Mouse (Mus musculus) stomach, embryonic 15.5 days (tissue): ENCODE data around the gene Slc35f6. TPM values are rescaled to one million over a fixed set of nuclear protein-coding genes. Genes with fewer than 3 reads are reported as not detected.

Experiments used
- ATAC-seq: fragments of 200-750 bp; cut with Nextera tagmentation; 2 replicates; pipeline ENCODE4 v1.8.0; 2017; ENCODE audit warnings: low read depth, moderate number of reproducible peaks, moderate TSS enrichment; ENCODE audit not compliant: insufficient read depth, low FRiP score
- H3K27ac ChIP-seq: fragments of 300-500 bp; sonication (generic); 2 replicates; pipeline ENCODE4 v1.5.1; 2015; ENCODE audit warnings: mild to moderate bottlenecking, inconsistent platforms
- H3K27me3 ChIP-seq: fragments of 300-500 bp; sonication (generic); replicated peaks from 2 replicates; pipeline ENCODE4 v1.6.1; 2015; ENCODE audit warnings: inconsistent platforms
- H3K36me3 ChIP-seq: fragments of 300-500 bp; sonication (generic); 2 replicates; pipeline ENCODE4 v1.6.1; 2015; ENCODE audit warnings: inconsistent platforms
- H3K4me1 ChIP-seq: fragments of 300-500 bp; sonication (generic); 2 replicates; pipeline ENCODE4 v1.6.1; 2015; ENCODE audit warnings: inconsistent platforms
- H3K4me2 ChIP-seq: fragments of 300-500 bp; sonication (generic); 2 replicates; pipeline ENCODE4 v1.6.1; 2015; ENCODE audit warnings: mild to moderate bottlenecking, inconsistent platforms
- H3K4me3 ChIP-seq: fragments of 300-500 bp; sonication (generic); replicated peaks from 2 replicates; pipeline ENCODE4 v1.5.1; 2015; ENCODE audit warnings: inconsistent platforms
- H3K9ac ChIP-seq: fragments of 300-500 bp; sonication (generic); 2 replicates; pipeline ENCODE4 v1.6.1; 2015; ENCODE audit warnings: inconsistent platforms
- H3K9me3 ChIP-seq: fragments of 300-500 bp; sonication (generic); 2 replicates; pipeline ENCODE4 v1.6.1; 2016; ENCODE audit warnings: inconsistent platforms
- WGBS: fragments of 180-500 bp; shearing (Covaris S2); methylation state at CpG from one replicate; pipeline ENCODE4 v1.1.7; 2015; 5-methylcytosine and 5-hydroxymethylcytosine counted together
- polyA plus RNA-seq: library from polyadenylated mRNA; unstranded; fragments of >200 nt; fragmentation: Nextera tagmentation; extraction: Ambion mirVana; gene quantifications from 2 replicates; pipeline ENCODE4 v1.2.1, GENCODE M21; 2015

Slc35f6 gene
- polyA plus RNA-seq, 1 experiment from 2014 or later = 27.9 TPM

DNA sequence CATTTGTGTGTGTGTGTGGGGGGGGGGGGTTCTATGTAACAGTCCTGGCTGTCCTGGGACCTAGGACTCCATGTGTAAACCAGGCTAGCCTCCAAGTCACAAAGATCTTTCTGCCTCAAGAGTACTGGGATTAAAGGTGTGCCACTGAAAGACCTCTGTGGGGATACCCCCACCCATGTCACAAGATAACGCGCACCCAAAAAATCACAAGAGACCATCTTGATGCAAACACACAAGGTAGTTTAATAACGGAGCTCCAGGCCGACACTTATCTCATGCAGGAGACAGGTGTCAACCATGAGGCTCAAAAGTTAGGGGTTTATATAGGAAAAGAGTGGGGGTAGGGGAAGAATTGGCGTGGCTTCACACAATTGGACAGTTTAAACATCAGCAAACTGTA, 13.1 kb downstream of the Slc35f6 start:
- H3K27ac ChIP-seq = no peak overlapping the region
- H3K4me3 ChIP-seq = no peak overlapping the region
- no peak overlapping the region for H3K9ac ChIP-seq
- H3K27me3 ChIP-seq = no peaks in the 10 kb centered on the region
- 94% methylated on average over 5 of the region's 5 CpGs for WGBS
- H3K4me1 ChIP-seq = no peaks in the 10 kb centered on the region
- no peak overlapping the region for H3K4me2 ChIP-seq
- H3K9me3 ChIP-seq = no peaks in the 10 kb centered on the region
- peaks cover 14% of the 10 kb centered on the region; the same call in 1 of the 2 replicates for H3K36me3 ChIP-seq
- no peak for ATAC-seq

DNA sequence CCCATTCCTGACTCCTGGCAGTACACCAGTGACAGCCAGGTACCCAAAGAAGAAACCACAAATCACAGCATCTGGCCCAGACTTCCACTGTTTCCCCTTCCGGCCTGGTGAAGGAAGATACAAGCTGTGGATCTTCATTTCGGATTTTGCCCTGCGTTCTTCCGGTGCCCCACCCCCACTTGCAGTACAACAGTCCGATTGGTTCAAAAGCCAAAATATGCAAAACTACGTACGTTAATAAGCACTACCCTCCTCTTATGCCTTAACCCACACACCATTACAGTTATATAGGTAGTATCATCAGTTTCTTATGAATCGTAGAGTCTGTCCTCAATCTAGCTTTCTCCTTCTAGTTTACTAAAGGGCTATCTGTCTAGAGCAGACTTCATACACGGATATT, 17.6 kb downstream of the Slc35f6 start:
- no peak overlapping the region for H3K9ac ChIP-seq
- H3K9me3 ChIP-seq = no peaks in the 10 kb centered on the region
- 91% methylated on average over 9 of the region's 9 CpGs for WGBS

DNA sequence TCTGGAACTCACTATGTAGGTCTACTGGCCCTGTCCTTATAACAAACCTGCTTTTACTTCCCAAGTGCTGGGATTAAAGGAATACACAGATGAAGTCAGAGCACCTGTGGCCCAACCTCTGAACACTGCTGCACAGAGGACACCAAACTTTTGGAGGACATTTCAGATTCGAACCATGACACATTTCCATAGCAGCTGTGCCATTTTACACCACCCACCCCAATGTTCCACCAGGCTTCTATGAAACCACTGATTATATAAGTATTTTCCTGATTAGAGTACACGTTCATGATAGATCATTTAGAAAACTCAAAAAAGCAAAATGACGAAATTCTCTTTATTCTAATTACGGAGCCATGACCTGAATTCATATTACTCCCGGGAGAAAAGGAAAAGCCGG, 18.2 kb downstream of the Slc35f6 start:
- Histone ChIP-seq H3K36me3 (peaks cover 3% of the 10 kb centered on the region; the same call in 1 of the 2 replicates), H3K9me3 (no peaks in the 10 kb centered on the region), H3K4me1 (0 out of 2 replicates have a peak, but pooled peaks cover 10% of the 10 kb centered on the region), H3K9ac (no peak overlapping the region), H3K27ac (peak overlapping the region; percentile 80), H3K27me3 (no peaks in the 10 kb centered on the region), H3K4me2 (peak overlapping the region; percentile 65), H3K4me3 (peak overlapping the region; percentile 88)
- WGBS = 55% methylated on average over 6 of the region's 6 CpGs
- no peak for ATAC-seq

More for the DNA sequence above, 17.6 kb downstream of the Slc35f6 start:
- no peak for ATAC-seq
- Histone ChIP-seq H3K4me2 (no peak overlapping the region), H3K27me3 (no peaks in the 10 kb centered on the region), H3K27ac (no peak overlapping the region), H3K4me1 (0 out of 2 replicates have a peak, but pooled peaks cover 10% of the 10 kb centered on the region), H3K36me3 (no peaks in the 10 kb centered on the region), H3K4me3 (no peak overlapping the region)

DNA sequence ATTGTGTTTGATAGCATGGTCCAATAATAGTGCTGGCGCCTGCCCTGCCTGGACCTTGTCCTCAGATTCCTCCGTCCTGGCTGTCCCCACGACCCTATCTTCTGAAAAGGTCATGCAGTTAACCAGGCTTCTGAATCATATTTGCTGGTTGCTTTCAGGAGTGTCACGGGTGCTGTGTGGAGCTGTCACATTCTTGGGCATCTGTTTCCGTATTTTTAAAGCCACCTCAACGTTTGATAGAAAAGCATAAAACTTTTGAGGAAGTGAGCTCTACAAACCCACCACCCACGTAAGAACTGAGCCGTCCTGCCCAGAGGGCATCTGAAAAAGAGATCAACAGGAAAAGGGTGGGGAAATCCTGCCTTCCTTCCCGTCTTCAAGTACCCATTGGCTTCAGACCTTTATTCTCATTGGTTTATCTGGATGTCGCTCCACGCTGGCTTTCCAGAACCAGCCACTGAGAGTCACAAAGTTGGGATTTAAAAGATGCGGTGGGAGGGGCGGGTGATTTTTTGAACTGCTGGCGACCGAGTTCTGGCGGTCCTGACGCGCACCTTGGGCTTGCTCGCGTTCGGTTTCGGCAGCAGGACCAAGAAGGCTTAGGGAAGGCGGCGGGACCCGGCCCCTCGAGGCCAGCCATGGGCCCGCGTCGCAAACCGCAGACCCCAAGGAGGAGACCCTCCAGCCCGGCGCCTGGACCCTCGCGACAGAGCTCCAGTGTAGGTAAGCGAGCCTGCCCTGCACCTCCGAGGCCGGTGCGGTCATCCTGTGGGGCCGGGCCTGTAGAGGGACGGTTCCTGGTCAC, 18.9 kb downstream of the Slc35f6 start, which contains the start of gene Cenpa:
Gene Cenpa (plus strand): TSS at position 387 of the 805 bp plus-strand sequence.
- Histone ChIP-seq H3K36me3 (peaks cover 6% of the 10 kb centered on the region; the same call in 1 of the 2 replicates), H3K9me3 (no peaks in the 10 kb centered on the region), H3K9ac (peak within 1 kb of the TSS; percentile 87), H3K27me3 (no peaks in the 10 kb centered on the region), H3K4me2 (peak within 1 kb of the TSS; percentile 65), H3K4me1 (0 out of 2 replicates have a peak, but pooled peaks cover 10% of the 10 kb centered on the region), H3K27ac (peak within 1 kb of the TSS; percentile 80), H3K4me3 (peak within 1 kb of the TSS; percentile 88)
- peak; percentile 96 for ATAC-seq
- under 1% methylated on average over 40 of the region's 40 CpGs for WGBS

DNA sequence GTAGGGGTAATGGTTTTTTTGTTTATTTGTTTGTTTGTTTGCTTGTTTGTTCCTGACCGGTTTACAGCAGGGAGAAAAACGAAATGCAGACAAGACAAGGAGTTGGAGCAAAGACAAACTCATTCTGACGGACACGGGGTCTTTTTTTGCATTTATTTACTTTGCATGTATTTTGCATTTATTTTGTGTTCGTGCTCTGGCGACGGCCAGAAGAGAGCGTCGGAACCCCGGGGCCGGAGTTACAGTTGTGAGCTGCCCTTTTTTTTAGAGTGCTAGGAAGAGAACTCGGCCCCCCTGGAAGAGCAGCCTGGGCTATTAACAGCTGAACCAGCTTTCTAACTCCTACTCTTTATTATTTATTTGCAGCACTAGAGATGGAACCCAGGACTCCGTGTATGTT, 19.5 kb downstream of the Slc35f6 start:
- H3K4me3 ChIP-seq = peak overlapping the region; percentile 88
- H3K9me3 ChIP-seq = no peaks in the 10 kb centered on the region
- ATAC-seq = no peak
- H3K27ac ChIP-seq = peak overlapping the region; percentile 72
- 0 out of 2 replicates have a peak, but pooled peaks cover 10% of the 10 kb centered on the region for H3K4me1 ChIP-seq
- peak overlapping the region; percentile 87 for H3K9ac ChIP-seq
- WGBS = 0% methylated on average over 13 of the region's 13 CpGs
- peaks cover 8% of the 10 kb centered on the region for H3K36me3 ChIP-seq
- no peaks in the 10 kb centered on the region for H3K27me3 ChIP-seq
- peak overlapping the region; percentile 65 for H3K4me2 ChIP-seq

DNA sequence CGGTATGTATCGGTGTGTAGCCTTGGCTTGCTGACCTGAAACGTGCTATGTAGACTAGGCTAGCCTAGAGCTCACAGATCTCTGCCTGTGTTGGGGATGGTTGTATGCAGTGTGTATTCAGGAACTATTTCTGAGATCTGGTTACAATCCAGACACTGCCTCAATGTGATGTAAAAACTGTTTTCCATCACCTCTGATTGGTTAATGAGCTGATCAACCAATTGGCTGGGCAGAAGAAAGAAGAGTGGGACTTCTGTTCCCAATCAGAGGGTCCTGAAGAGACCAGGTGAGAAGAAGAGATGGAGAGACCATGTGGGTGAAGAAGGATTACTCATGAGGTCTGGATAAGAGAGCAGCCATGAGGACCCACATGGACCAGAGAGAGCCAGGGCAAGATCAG, 20.0 kb downstream of the Slc35f6 start:
- peaks cover 13% of the 10 kb centered on the region for H3K36me3 ChIP-seq
- no peak for ATAC-seq
- peak overlapping the region; percentile 65 for H3K4me2 ChIP-seq
- no peak overlapping the region for H3K27ac ChIP-seq
- peak overlapping the region; percentile 88 for H3K4me3 ChIP-seq
- no peaks in the 10 kb centered on the region for H3K27me3 ChIP-seq
- H3K4me1 ChIP-seq = 0 out of 2 replicates have a peak, but pooled peaks cover 10% of the 10 kb centered on the region
- H3K9me3 ChIP-seq = no peaks in the 10 kb centered on the region
- H3K9ac ChIP-seq = peak overlapping the region; percentile 87
- WGBS = 6% methylated on average over 3 of the region's 3 CpGs

DNA sequence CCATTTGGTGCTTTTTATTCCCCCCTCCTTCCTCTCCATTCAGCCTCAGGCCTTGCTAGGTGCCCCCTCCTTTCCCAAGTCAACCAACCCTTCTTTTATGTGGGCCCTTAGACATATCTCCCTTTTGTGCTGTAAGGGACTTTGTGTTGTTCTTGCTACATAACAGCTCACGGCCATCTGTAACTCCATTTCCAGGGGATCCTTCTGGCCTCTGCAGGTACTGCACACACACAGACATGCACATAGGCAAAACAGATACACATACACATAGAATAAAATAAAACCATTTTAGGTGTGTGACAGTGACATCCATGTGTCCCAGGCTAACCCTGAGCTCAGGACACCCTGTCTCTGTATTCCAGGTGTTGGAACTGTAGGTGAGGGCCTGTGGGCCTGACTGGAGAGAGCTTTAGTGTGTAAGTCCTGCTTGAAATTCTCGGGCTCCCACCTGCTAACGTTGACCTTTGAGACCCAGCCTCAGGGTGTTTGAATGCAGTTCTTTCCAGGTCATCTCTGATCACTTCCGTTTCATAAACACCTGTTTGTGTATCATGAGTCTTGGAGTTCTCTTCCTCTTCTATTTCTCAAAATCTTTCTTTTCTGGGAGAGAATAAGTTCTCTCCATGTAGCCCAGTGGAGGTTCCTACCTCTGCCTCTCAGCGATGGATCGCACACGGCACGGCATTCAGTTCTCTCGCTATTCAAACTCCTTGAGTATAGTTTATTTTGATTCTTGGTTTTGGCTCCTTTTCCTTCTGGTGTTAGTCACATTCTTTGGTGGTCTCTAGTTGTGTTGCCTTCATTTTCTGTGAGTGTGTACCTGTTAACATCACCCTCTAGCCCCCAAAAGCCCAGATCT, 21.1 kb downstream of the Slc35f6 start:
- ATAC-seq = no peak
- Histone ChIP-seq H3K9ac (no peak overlapping the region), H3K4me2 (peak overlapping the region; percentile 65), H3K27ac (no peak overlapping the region), H3K4me3 (peak overlapping the region; percentile 88; the same call in 1 of the 2 replicates), H3K36me3 (peaks cover 20% of the 10 kb centered on the region), H3K9me3 (no peaks in the 10 kb centered on the region), H3K4me1 (0 out of 2 replicates have a peak, but pooled peaks cover 10% of the 10 kb centered on the region), H3K27me3 (no peaks in the 10 kb centered on the region)
- WGBS = 88% methylated on average over 9 of the region's 9 CpGs

DNA sequence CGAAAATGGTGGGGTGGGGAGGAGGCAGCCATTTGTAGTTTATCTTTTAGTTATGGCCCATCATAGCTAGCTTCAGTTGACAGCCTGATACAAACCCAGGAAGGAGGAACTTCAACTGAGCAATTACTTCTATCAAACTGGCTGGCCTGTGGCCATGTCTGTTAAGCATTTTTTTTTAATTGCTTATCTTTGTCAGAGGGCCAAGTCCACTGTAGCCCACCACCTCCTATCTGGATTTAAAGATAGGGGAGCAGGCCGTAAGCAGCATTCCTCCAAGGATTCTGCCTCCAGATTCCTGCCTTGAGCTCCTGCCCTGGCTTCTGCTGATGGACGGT, 21.7 kb downstream of the Slc35f6 start:
- Histone ChIP-seq H3K9ac (no peak overlapping the region), H3K4me3 (no peak overlapping the region), H3K4me2 (no peak overlapping the region), H3K36me3 (peaks cover 20% of the 10 kb centered on the region), H3K27me3 (no peaks in the 10 kb centered on the region), H3K4me1 (0 out of 2 replicates have a peak, but pooled peaks cover 10% of the 10 kb centered on the region), H3K9me3 (no peaks in the 10 kb centered on the region), H3K27ac (no peak overlapping the region)
- WGBS = 83% methylated on average over 3 of the region's 3 CpGs
- ATAC-seq = no peak

DNA sequence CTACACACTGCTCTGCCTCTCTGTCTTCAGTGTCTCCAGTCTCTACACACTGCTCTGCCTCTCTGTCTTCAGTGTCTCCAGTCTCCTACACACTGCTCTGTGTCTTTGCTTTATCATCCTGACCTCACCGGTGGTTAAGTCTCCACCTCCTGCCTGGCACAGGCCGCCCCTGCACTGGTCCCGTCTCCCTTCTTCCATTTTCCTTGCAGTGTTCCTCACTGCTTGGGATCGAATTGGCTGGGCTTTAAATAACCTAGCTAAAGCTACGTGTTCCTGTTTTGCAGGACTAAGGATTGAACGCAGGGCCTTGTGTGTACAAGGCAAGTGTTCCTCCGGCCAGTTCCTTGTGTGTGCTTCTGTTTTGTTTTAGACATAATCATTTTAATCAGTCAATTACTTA, 22.4 kb downstream of the Slc35f6 start:
- Histone ChIP-seq H3K9ac (no peak overlapping the region), H3K4me2 (no peak overlapping the region), H3K9me3 (no peaks in the 10 kb centered on the region), H3K4me1 (0 out of 2 replicates have a peak, but pooled peaks cover 10% of the 10 kb centered on the region), H3K36me3 (peaks cover 24% of the 10 kb centered on the region), H3K27ac (no peak overlapping the region), H3K4me3 (no peak overlapping the region), H3K27me3 (no peaks in the 10 kb centered on the region)
- WGBS = 87% methylated on average over 7 of the region's 7 CpGs
- no peak for ATAC-seq

DNA sequence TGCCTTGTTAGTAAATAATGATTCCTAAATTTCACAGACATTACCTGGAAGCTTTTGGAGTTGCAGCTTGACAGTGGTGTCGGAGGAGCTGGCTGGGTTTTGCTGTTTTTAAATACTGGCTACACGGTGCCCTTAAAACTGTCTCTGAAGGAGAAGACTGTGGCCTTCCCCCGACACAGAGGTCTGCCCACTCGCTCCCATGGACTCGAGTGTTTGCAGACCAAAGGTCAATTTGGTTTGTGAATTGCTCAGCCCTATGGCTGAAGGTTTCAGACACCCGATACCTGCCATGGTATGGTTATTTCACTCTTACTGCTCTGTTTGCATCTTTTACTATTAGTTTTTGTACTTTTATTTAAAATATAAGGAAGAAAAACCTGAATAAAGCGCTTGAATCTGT, 26.3 kb downstream of the Slc35f6 start:
- H3K9ac ChIP-seq = no peak overlapping the region
- ATAC-seq = no peak
- no peak overlapping the region for H3K27ac ChIP-seq
- 0 out of 2 replicates have a peak, but pooled peaks cover 7% of the 10 kb centered on the region for H3K4me1 ChIP-seq
- no peaks in the 10 kb centered on the region for H3K9me3 ChIP-seq
- no peak overlapping the region for H3K4me3 ChIP-seq
- H3K4me2 ChIP-seq = no peak overlapping the region
- WGBS = 67% methylated on average over 7 of the region's 7 CpGs
- H3K36me3 ChIP-seq = peaks cover 32% of the 10 kb centered on the region
- no peaks in the 10 kb centered on the region for H3K27me3 ChIP-seq

DNA sequence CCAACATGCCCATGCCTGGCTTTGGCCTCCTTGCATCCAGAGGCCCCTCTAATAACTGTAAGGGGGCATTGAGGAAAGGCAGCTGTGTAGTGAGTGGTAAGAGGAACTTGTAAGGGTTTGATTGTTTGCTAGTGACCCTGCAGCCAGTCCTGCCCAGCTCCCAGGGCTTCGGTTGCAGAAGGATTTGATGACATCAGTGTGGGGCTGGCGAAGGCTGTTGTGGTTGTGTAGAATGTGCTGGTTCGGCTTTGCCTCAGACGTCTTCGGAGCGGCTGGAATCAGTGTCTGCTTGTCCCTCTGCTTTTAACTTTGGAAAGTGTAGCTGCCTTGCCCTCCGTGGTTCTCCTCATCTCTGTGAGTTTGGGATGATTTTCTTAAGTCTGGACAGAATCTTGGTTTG, 29.1 kb downstream of the Slc35f6 start:
- Histone ChIP-seq H3K4me3 (no peak overlapping the region), H3K4me2 (no peak overlapping the region), H3K27me3 (no peaks in the 10 kb centered on the region), H3K4me1 (no peaks in the 10 kb centered on the region), H3K27ac (no peak overlapping the region), H3K9ac (no peak overlapping the region), H3K36me3 (peaks cover 26% of the 10 kb centered on the region), H3K9me3 (no peaks in the 10 kb centered on the region)
- WGBS = 85% methylated on average over 7 of the region's 7 CpGs
- ATAC-seq = no peak
